Mouse (Mus musculus): ENCODE data around the gene Drosha. TPM values are rescaled to one million over a fixed set of nuclear protein-coding genes. Genes with fewer than 3 reads are reported as not detected.

Gene Drosha
- total RNA-seq (2023), result 20.7 to 25.4 TPM (median 23.0 TPM) in 4 replicates

DNA sequence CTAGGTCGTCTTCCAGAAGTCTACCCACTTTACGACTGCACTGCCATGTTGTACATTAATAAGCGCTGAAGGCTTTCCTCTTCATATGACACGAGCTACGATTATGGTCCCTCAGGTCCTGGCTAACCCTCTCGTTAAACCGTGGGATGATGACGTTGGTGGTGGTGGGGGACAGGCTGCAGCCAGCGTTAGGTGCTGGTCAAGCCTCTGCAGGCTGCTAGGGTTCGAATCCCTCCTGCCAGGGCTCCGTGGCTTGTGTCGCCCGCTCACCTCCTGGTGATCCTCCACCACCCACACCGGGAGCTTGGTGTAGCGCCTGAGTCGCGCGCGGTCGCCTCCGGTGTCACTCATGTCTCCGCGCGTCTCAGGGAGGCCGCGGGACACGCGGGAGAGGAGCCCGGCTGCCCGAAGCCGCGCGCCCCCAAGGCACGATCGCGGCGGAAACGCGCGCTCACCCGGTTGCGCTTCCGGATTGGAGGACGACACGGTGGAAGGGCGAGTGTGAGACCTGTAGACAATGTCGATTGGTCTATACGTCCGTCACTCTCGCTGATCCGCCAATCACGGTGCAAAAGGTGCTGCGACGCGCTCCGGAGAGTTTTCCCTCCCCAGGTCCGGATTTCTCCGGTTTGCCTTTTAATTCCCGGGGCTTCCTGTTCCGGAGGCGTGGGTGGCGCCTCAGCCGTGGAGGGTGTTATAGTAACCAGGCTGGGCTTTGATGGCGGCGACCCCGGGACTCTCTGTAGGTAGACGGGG is at the start of gene Drosha, which contains the start of gene 6030458C11Rik:
Gene Drosha, plus strand, starts transcription at position 619 of the 756 bp plus-strand sequence.
Gene 6030458C11Rik, minus strand, starts transcription at position 453 of the 756 bp plus-strand sequence.

Other genes with a start within 250 kb of the Drosha start
- 15.9 to 27.3 TPM (median 16.6 TPM) in 4 replicates for gene Pdzd2, start 84.9 kb upstream of the Drosha start, total RNA-seq (2023)
- 8.7 to 12.5 TPM (median 9.5 TPM) in 4 replicates for gene 6030458C11Rik, start 166 bp upstream of the Drosha start, total RNA-seq (2023)

Measured in B cell, adult 62 days (primary cell).